Mouse (Mus musculus): Measurements from ENCODE around the gene Pfkm. TPM values are rescaled to one million over a fixed set of nuclear protein-coding genes. Genes with fewer than 3 reads are reported as not detected.

Gene Pfkm
- polyA plus RNA-seq, 1 experiment = 401 TPM

DNA sequence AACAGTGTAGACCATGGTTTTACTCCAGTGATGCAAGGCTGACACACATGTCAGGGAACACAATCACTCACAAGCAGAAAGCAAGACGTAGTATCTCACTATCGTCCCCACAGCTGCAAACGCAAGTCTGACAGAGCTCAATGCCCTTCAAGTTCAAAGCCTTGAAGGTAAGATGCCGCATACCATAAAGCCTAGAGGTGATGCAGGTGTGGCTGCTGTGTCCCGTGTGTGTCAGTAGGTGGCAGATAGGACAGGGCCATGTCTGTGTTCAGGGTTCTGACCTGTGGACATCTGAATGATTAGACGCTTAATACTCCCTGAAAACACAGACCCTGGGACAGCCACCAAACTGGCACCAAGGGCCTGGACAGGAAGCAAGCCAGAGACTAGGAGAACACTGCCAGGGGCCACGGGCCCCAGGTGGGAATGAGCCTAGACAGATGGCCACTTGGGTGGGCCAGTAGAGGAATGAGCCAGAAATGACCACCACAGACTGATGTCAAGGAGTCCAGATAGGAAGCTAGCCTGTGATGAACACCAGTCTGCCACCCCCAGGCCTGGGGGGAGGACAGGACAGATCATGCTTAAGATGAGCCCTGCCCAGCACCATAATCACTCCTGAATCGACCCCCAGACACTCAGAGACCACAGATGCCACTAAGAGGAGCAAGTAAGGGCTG is 22.7 kb upstream of the Pfkm start:
- H3K4me3 ChIP-seq = no peak overlapping the region
- no peak for TF ChIP-seq POLR2A (IDR thresholded peaks at IDR 0.05; ENCODE audit: insufficient read length, low read depth)
- no peak for TF ChIP-seq CEBPB (IDR thresholded peaks at IDR 0.05; ENCODE audit: insufficient read depth, poor library complexity, severe bottlenecking)
- no peak for TF ChIP-seq USF1 (IDR thresholded peaks at IDR 0.05; ENCODE audit: low read depth)
- TF ChIP-seq TCF12 (IDR thresholded peaks at IDR 0.05; ENCODE audit: insufficient read depth, poor library complexity, severe bottlenecking) = no peak
- no peak for TF ChIP-seq SRF (IDR thresholded peaks at IDR 0.05; ENCODE audit: control insufficient read depth, insufficient read length, low read depth)
- TF ChIP-seq E2F4 (IDR thresholded peaks at IDR 0.05; ENCODE audit: insufficient read depth) = no peak
- TF ChIP-seq TCF3 (IDR thresholded peaks at IDR 0.05; ENCODE audit: insufficient read length, low read depth) = no peak
- H3K27me3 ChIP-seq (ENCODE audit: control insufficient read depth, insufficient read depth, insufficient read length) = no peaks in the 10 kb centered on the region
- H3K36me3 ChIP-seq (ENCODE audit: control insufficient read depth, insufficient read depth) = peaks cover 74% of the 10 kb centered on the region
- no peaks in the 10 kb centered on the region for H3K79me2 ChIP-seq (ENCODE audit: control insufficient read depth, insufficient read depth)
- H3ac ChIP-seq (ENCODE audit: control insufficient read depth, insufficient read length) = no peak overlapping the region
- no peak overlapping the region for H3K4me2 ChIP-seq (ENCODE audit: low read depth)

DNA sequence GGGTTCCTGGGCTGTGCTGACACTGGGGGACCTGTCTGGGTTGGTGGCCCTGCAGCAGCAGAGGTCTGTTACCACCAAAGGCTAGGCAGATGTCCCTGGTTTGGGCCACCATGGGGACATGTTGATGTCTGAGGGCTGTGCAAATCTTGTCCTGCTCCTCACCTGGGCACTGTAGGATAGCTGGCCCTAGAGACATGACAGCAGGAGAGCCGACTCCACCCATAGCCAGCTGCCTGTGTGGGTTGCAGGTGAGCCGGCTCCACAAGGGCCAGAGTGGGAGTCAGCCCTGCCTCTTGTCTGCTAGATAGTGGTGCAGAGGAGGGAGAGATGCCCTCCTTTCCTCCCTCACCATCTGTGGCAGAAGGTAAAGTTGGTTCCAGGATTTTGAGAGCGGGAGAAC is 22.0 kb upstream of the Pfkm start:
- H3K36me3 ChIP-seq (ENCODE audit: control insufficient read depth, insufficient read depth) = peaks cover 73% of the 10 kb centered on the region
- no peak overlapping the region for H3K4me3 ChIP-seq
- no peak overlapping the region for H3ac ChIP-seq (ENCODE audit: control insufficient read depth, insufficient read length)
- no peak for TF ChIP-seq E2F4 (IDR thresholded peaks at IDR 0.05; ENCODE audit: insufficient read depth)
- TF ChIP-seq POLR2AphosphoS2 (IDR thresholded peaks at IDR 0.05; ENCODE audit: insufficient read length, low read depth) = no peak
- no peak for TF ChIP-seq MAX (IDR thresholded peaks at IDR 0.05; ENCODE audit: low read depth)
- TF ChIP-seq USF1 (IDR thresholded peaks at IDR 0.05; ENCODE audit: low read depth) = no peak
- no peak for TF ChIP-seq TCF3 (IDR thresholded peaks at IDR 0.05; ENCODE audit: insufficient read length, low read depth)
- TF ChIP-seq TCF12 (IDR thresholded peaks at IDR 0.05; ENCODE audit: insufficient read depth, poor library complexity, severe bottlenecking) = no peak
- no peak for TF ChIP-seq MYOG (IDR thresholded peaks at IDR 0.05; ENCODE audit: control insufficient read depth in 1 of 3, insufficient read depth in 1 of 3, insufficient read length in 2 of 3, low read depth in 2 of 3)
- TF ChIP-seq POLR2A (IDR thresholded peaks at IDR 0.05; ENCODE audit: insufficient read length, low read depth) = no peak
- TF ChIP-seq MYOD1 (IDR thresholded peaks at IDR 0.05; ENCODE audit: control insufficient read depth in 1 of 3, insufficient read length in 2 of 3, low read depth in 2 of 3) = no peak
- no peak for TF ChIP-seq REST (IDR thresholded peaks at IDR 0.05; ENCODE audit: insufficient read depth, insufficient read length)
- TF ChIP-seq CEBPB (IDR thresholded peaks at IDR 0.05; ENCODE audit: insufficient read depth, poor library complexity, severe bottlenecking) = no peak
- no peaks in the 10 kb centered on the region for H3K27me3 ChIP-seq (ENCODE audit: control insufficient read depth, insufficient read depth, insufficient read length)
- no peak overlapping the region for H3K4me2 ChIP-seq (ENCODE audit: low read depth)
- no peaks in the 10 kb centered on the region for H3K79me2 ChIP-seq (ENCODE audit: control insufficient read depth, insufficient read depth)

- Histone ChIP-seq H3K27me3 (ENCODE audit: control insufficient read depth, insufficient read depth, insufficient read length) (no peaks in the 10 kb centered on the region), H3K79me2 (ENCODE audit: control insufficient read depth, insufficient read depth) (no peaks in the 10 kb centered on the region), H3K36me3 (ENCODE audit: control insufficient read depth, insufficient read depth) (peaks cover 71% of the 10 kb centered on the region), H3K4me3 (no peak overlapping the region), H3K4me2 (ENCODE audit: low read depth) (no peak overlapping the region), H3ac (ENCODE audit: control insufficient read depth, insufficient read length) (no peak overlapping the region)
- TF ChIP-seq CEBPB (IDR thresholded peaks at IDR 0.05; ENCODE audit: insufficient read depth, poor library complexity, severe bottlenecking) (no peak), POLR2A (IDR thresholded peaks at IDR 0.05; ENCODE audit: insufficient read length, low read depth) (no peak), MYOD1 (IDR thresholded peaks at IDR 0.05; ENCODE audit: control insufficient read depth in 1 of 3, insufficient read length in 2 of 3, low read depth in 2 of 3) (no peak), REST (IDR thresholded peaks at IDR 0.05; ENCODE audit: insufficient read depth, insufficient read length) (no peak), MAX (IDR thresholded peaks at IDR 0.05; ENCODE audit: low read depth) (no peak), USF1 (IDR thresholded peaks at IDR 0.05; ENCODE audit: low read depth) (no peak), TCF12 (IDR thresholded peaks at IDR 0.05; ENCODE audit: insufficient read depth, poor library complexity, severe bottlenecking) (no peak), POLR2AphosphoS2 (IDR thresholded peaks at IDR 0.05; ENCODE audit: insufficient read length, low read depth) (no peak), MYOG (IDR thresholded peaks at IDR 0.05; ENCODE audit: control insufficient read depth in 1 of 3, insufficient read depth in 1 of 3, insufficient read length in 2 of 3, low read depth in 2 of 3) (no peak), TCF3 (IDR thresholded peaks at IDR 0.05; ENCODE audit: insufficient read length, low read depth) (no peak), SRF (IDR thresholded peaks at IDR 0.05; ENCODE audit: control insufficient read depth, insufficient read length, low read depth) (no peak), E2F4 (IDR thresholded peaks at IDR 0.05; ENCODE audit: insufficient read depth) (no peak)
Observed at GRCm38 (mm10) chr15:98074521-98074920, 17.9 kb upstream of the Pfkm start.

- H3K27me3 ChIP-seq (ENCODE audit: control insufficient read depth, insufficient read depth, insufficient read length) = no peaks in the 10 kb centered on the region
- TF ChIP-seq E2F4 (IDR thresholded peaks at IDR 0.05; ENCODE audit: insufficient read depth) (no peak), SRF (IDR thresholded peaks at IDR 0.05; ENCODE audit: control insufficient read depth, insufficient read length, low read depth) (no peak), MYOD1 (IDR thresholded peaks at IDR 0.05; ENCODE audit: control insufficient read depth in 1 of 3, insufficient read length in 2 of 3, low read depth in 2 of 3) (no peak), REST (IDR thresholded peaks at IDR 0.05; ENCODE audit: insufficient read depth, insufficient read length) (no peak), TCF12 (IDR thresholded peaks at IDR 0.05; ENCODE audit: insufficient read depth, poor library complexity, severe bottlenecking) (no peak), MAX (IDR thresholded peaks at IDR 0.05; ENCODE audit: low read depth) (no peak), POLR2AphosphoS2 (IDR thresholded peaks at IDR 0.05; ENCODE audit: insufficient read length, low read depth) (no peak), CEBPB (IDR thresholded peaks at IDR 0.05; ENCODE audit: insufficient read depth, poor library complexity, severe bottlenecking) (no peak), TCF3 (IDR thresholded peaks at IDR 0.05; ENCODE audit: insufficient read length, low read depth) (no peak), POLR2A (IDR thresholded peaks at IDR 0.05; ENCODE audit: insufficient read length, low read depth) (no peak), USF1 (IDR thresholded peaks at IDR 0.05; ENCODE audit: low read depth) (no peak), MYOG (IDR thresholded peaks at IDR 0.05; ENCODE audit: control insufficient read depth in 1 of 3, insufficient read depth in 1 of 3, insufficient read length in 2 of 3, low read depth in 2 of 3) (no peak)
- no peak overlapping the region for H3K4me2 ChIP-seq (ENCODE audit: low read depth)
- H3ac ChIP-seq (ENCODE audit: control insufficient read depth, insufficient read length) = no peak overlapping the region
- H3K36me3 ChIP-seq (ENCODE audit: control insufficient read depth, insufficient read depth) = peaks cover 69% of the 10 kb centered on the region
- H3K4me3 ChIP-seq = no peak overlapping the region
- no peaks in the 10 kb centered on the region for H3K79me2 ChIP-seq (ENCODE audit: control insufficient read depth, insufficient read depth)
Observed at GRCm38 (mm10) chr15:98075034-98075433, 17.4 kb upstream of the Pfkm start.

Data from myocyte (in vitro differentiated cells).